Mouse (Mus musculus): ENCODE measurements around the gene Arel1. TPM values are rescaled to one million over a fixed set of nuclear protein-coding genes. Genes with fewer than 3 reads are reported as not detected.
A peak's percentile ranks its signal among the peaks of the same experiment; 100 is the strongest.

Arel1 gene
- 10 to 100 TPM; 27.0 to 28.3 (median 27.9) TPM for total RNA-seq (2022)

DNA sequence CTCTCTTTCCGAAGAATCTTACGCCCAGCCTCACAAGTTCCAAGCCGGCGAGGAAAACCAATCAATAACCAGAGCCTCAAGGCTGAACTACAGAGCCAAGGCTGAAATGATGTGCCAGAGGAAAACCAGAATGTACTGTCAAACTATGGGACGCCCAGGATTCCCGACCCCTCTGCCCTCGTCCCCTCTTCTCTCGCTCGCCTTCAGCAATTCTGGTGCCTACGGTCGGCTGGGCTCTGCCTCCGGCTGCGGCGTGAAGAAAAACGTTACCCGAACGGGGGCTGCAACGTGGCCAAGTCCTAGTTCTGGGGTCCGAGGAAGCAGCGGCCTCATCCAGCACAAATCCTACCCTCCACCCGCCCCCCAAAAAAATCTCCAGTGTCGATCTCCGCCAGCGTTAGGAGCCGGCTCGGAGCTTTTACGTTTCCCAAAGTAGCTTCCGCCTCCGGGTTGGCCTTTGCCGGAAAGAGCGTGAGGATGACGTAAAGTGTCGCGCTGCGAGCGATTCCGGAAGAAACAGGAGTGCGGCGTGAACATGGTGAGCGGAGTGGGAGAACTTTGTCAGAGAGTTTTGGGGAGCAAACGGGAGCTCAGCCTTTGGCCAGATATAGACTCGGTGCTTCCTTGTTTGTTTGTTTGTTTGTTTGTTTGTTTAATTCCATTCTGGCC lies at the start of gene Arel1, which contains the start of gene Fcf1:
Gene Arel1 (minus strand): TSS at position 473 of the 669 bp plus-strand sequence.
Gene Fcf1 (plus strand): TSS at position 470 of the 669 bp plus-strand sequence.
- peak; percentile 74 to 78 for DNase-seq (ENCODE audit: low spot score in 2 of 2)

DNA sequence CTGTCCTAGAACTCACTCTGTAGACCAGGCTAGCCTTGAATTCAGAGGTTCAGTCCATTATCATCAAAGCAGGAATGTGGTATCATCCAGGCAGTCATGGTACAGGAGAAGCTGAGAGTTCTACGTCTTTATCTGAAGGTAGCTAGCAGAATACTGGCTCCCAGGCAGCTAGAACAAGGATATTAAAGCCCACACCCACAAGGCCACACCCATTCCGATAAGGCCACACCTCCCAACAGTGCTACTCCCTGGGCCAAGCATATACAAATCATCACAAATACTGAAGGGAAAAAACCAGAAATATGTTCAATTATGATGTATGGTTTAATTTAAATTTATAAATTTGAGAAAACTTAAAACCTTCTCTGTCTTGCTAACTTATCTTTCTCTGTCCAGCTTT lies 41.5 kb upstream of the Arel1 start:
- DNase-seq (ENCODE audit: low spot score in 2 of 2): no peak

DNA sequence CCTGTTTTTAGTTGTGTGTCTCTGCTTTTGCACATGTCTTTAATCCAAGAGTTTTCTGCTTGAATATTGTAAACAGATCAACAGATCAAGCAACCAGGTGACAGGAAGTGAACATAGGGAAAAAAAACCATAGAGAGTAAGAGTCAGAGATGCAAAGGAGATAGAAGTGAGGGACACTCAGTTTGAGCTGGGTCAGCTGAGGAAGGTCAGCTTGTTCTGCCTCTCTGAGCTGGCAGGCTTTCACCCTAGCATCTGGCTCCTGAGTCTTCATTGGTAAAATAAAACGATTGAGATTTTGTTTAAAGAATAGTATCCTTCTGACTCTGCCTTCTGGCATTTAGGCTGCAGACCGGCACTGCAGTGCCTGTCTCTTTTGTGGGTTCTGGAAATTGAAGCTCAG lies 39.8 kb upstream of the Arel1 start:
- DNase-seq (ENCODE audit: low spot score in 2 of 2): no peak

DNA sequence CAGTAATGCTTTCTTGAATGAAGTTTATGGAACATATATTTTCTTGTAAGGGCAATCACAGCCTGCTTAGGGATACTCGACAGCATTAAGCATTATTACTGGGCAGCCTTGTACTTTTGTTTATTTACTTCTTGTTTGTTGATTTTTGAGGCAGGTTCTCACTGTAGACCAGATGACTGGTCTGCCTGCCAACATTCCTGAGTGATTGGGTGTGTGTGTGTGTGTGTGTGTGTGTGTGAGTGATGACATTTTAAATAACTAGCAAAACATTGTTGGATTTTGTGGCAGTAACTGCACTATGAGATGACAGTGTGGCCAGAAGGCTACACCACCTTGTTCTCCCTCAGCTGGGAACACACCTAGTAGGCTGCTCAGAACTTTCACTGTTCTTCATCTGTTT lies 39.1 kb upstream of the Arel1 start:
- DNase-seq (ENCODE audit: low spot score in 2 of 2): no peak

DNA sequence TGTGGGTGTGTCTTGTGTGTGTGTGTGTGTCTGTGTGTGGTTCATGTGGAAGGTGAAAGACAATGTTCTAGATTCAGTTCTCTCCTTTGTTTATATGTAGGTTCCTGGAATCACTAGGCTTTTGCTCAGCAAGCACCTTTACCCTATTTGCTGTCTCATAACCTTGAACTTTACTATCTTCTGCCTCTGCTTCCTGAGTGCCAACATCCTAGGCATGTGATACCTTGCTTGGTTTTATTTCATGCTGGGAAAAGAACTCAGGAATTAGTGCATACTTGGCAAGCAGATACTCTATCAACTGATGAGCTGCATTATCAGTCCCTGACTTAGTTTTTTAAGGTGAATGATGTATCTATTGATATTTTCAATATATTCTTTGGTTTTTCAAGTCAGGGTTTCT lies 36.3 kb upstream of the Arel1 start:
- DNase-seq (ENCODE audit: low spot score in 2 of 2): no peak

DNA sequence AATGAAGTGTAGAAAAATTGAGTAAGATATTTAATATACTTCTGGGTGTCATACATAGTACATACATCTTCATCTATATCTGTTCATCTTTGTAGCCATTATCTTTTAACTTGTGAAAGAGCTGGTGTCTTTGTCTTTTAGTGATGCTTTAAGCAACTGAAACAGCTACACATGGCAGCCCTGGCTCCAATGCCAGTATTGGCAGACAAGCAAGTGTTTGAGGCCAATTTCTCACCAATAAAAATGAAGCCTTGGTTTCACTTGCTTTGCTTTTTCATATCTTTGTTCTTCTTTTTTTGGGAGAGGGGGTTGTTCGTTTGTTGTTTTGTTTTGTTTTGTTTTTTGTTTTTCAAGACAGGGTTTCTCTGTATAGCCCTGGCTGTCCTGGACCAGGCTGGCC lies 35.5 kb upstream of the Arel1 start:
- DNase-seq (ENCODE audit: low spot score in 2 of 2): no peak

DNA sequence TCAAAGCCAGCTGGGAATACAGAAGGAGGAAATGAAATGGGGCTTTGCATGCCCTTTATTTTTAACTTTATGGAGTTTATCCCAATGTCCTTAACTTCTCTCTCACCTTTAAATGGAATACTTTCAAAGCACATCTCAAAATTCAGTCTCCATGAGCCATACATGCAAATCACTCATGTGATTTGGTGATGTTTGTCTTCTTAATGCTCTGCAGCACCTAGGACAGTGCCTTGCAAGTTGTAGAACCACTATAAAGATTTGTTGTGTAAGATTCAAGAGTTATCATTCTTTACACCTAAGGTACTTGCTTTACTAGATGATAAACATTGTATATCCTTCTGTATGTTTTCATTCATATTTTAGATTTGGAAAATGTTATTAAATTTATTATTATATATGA lies 28.4 kb upstream of the Arel1 start:
- DNase-seq (ENCODE audit: low spot score in 2 of 2): no peak

DNA sequence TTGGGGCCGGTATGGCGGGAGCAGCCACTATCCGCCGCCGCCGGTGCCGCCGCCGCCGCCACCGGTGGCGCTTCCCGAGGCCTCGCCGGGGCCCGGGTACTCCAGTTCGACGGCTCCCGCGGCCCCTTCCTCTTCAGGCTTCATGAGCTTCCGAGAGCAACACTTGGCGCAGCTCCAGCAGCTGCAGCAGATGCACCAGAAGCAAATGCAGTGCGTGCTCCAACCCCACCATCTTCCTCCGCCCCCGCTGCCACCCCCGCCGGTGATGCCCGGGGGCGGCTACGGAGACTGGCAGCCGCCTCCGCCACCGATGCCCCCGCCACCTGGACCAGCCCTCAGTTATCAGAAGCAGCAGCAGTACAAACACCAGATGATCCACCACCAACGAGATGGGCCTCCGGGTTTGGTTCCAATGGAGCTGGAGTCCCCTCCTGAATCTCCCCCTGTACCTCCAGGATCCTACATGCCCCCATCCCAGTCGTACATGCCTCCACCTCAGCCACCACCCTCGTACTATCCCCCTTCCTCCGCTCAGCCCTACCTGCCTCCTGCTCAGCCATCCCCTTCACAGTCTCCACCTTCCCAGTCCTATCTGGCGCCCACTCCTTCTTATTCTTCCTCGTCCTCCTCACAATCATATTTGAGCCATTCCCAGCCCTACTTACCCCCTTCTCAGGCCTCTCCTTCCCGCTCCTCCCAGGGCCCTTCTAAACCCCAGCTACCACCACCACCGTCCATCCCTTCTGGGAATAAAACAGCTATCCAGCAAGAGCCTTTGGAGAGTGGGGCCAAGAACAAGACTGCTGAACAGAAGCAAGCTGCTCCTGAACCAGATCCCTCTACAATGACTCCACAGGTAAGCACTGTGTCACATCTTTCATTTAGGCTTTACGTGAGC lies 26.1 kb upstream of the Arel1 start:
- peak in 1 of 2 experiments; percentile 39 for DNase-seq (ENCODE audit: low spot score in 2 of 2)

DNA sequence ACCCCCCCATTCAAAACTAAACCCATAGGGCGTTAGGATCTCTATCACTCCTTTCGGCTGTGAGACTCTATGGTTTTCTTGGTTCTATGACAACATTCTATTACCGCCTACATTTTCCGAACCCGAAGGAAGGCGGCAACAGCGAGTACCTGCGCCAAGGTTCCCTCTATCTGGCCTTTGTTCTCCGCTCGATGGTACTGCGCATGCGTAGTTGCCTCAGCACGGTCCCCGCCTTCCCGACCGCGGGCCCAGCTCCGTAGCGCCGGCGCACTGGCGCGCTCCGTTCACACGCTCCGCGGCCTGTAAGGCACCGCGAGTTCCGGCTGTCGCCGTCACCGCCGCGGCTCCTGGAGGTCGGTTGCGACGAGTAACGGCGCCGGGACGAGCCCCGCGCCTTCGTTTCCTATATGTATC lies 25.4 kb upstream of the Arel1 start, which contains the start of gene Ylpm1:
Gene Ylpm1 (plus strand): TSS at position 239 of the 414 bp plus-strand sequence.
- DNase-seq (ENCODE audit: low spot score in 2 of 2): peak; percentile 91 to 96

DNA sequence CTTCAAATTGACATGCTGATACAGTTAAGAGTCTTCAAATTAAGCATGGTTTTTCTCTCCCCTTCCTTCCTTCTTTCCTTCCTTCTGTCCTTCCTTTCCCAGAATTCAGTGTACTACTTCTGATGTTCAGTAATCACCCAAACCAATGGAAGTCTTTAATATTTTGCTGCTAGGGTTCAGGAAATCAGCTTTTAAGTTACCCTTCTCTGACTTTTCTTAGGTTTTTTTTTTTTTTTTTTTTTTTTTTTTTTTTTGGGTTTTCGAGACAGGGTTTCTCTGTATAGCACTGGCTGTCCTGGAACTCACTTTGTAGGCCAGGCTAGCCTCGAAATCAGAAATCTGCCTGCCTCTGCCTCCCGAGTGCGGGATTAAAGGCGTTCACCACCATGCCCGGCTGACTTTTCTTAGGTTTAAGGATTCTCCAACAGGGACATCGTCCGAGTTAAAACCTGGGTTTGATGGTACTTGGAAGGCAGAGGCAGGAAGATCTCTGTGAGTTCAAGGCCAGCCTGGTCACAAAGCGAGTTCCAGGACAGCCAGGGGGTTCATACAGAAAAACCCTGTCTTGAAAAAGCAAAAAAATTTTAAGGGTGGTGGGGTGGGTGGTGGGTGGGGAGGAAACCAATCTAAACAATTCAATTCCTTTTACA lies 24.5 kb upstream of the Arel1 start:
- no peak for DNase-seq (ENCODE audit: low spot score in 2 of 2)

DNA sequence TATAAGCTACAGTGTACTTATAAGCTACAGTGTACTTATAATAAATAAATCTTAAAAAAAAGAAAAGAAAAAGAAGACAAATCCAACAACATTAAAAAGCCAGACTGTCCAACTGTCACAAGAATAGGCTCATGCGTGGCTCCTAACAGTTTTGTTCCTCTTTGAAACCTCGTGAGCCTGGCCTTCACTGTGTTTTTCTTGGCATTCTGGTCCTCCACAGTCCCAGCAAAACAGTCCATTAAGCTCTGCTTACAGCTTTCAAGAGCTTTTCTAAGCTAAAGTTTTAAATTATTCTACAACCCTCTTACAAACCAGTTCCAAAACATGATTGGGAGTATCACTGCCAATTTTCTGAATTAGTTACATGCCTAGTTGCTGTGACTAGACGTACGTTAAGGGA lies 18.8 kb upstream of the Arel1 start:
- DNase-seq (ENCODE audit: low spot score in 2 of 2): no peak

DNA sequence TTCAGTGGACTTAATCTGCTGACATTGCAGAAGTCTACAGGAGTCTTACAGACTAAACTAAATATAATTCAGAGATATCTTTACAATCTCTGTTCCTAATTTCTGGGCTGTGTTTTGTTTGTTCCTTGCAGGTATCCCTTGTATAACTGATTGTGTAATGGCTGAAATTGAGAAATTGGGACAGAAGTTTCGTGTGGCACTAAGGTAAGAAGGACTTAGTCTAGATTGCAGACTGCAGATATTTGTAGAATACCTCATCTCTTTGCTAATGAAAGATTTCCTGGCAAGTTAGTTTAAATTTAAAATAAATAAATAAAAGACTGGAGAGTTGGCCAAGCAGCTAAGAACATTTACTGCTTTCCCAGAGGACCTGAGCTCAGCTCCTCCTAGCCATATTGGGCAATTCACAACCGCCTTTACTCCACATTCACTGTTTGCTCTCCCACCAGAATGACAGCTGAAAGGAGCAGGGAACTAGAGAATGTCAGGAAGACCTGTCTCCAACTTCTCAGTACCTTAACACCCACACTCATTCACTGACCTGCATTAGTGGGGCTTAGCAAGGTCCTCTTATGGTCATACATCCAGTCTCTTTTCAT lies 8.7 kb upstream of the Arel1 start:
- DNase-seq (ENCODE audit: low spot score in 2 of 2): no peak

DNA sequence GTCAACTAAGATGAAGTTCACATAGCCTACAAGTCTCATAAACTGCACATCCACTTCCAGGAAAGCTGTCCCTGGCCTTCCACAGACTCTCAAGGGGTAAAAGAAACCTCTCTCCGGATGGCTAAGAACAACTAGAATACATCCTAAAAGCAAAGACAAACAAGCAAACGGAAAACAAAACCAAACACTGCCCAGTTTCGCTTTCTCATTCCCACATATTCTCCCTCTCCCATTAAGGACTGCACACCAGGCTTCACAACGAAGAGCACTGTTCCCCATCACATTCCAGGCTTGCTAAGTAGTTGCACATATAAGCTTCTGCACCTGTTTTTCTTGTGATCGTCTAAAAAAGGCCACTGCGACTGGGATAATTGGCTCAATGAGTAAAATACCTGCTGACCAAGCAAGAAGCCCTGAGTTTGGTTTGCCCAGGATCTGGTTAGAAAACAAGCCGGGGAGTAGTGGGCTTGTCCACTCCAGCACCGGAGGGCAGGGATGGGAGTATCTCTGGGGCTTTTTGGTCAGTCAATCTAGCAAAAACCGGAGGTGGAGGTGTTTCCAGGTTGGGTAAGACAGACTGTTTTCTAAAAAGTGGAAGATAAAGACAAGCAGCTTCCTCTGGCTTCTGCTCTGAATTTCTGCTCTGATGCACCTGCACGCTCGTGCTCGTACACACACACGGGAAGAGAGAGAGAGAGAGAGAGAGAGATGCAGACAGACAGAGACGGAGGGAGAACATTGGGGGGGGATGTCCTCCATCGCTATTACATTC lies 858 bp downstream of the Arel1 start:
- no peak for DNase-seq (ENCODE audit: low spot score in 2 of 2)

DNA sequence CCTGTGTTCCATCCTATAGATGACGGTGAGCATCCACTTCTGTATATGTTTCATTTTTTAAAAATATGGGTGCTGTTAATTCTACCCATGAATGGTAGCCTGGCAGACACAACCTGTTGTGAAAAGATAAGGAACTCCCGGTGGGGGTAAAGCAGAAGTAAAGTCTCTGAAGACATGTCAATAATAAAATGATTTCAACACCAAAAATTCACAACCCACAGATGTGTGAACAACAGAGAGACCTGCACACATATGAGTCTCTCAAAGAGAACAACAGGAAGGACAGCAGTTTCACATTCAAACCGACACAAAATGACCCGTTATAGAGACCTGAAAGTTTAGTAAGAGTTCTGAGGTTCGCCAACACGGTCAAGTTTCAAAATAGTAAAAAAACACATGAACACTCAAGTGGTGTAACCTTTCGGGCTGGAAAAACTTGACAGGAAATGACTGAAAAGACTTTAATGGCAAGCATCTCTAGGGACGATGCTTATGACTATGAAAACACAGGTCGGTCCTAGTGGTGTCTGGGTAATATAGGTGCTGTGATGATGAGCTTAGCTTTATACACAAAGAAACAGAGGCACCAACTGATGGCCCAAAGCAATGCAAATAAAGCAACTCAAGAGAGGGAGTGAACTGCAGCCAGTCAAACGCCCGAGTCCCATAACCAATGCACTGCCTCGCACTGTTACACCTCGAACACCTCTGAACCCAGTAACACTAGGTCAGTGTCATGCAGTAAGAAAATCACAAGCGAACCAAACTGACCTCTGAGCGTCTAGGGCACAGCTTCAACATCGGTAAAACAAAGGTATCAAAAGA lies 1.7 kb downstream of the Arel1 start:
- no peak for DNase-seq (ENCODE audit: low spot score in 2 of 2)

DNA sequence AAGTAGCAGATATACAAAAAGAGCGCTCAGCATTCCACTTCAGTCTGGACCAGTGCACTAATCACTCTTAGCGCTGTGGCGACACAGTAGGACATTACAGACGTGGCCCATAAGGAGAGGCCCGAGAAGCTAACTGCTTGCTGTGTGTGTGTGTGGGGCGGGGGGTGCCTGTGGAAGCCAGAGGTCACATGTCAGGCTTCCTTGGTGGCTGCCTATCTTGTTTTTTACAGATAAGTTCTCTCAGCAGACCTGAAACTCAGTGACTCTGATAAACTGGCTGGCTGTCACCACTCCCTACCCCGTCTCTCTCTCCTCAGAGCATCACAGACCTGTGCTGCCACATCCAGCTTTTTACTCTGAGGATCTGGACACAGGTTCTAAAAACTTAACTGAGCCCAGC lies 8.1 kb downstream of the Arel1 start:
- no peak for DNase-seq (ENCODE audit: low spot score in 2 of 2)

DNA sequence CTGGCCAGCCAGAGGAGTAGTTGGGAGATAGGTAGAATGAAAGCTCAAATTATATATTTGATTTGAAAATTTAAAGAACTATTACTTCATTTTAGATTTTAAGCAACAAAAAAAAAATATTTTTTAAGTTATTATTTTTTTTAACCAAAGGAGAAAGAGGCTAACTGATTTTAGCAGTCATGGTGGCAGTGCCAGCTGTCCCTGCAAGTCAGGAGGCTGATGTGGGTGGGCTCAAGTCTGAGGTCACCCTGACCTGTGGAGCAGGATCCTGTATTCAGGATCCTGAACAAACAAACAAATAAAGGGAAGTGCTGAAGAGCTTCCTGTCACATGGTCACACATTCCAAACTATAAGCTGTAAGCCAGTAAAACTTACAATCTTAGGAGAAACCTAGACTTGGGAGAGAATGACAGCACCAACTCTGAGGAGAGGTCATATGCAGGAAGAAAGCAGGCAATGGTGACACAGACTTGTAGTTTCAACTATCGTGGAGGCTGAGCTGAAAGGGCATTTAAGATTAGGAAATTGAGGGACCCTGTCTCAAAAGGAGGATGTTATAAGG lies 11.8 kb downstream of the Arel1 start:
- DNase-seq (ENCODE audit: low spot score in 2 of 2): no peak

DNA sequence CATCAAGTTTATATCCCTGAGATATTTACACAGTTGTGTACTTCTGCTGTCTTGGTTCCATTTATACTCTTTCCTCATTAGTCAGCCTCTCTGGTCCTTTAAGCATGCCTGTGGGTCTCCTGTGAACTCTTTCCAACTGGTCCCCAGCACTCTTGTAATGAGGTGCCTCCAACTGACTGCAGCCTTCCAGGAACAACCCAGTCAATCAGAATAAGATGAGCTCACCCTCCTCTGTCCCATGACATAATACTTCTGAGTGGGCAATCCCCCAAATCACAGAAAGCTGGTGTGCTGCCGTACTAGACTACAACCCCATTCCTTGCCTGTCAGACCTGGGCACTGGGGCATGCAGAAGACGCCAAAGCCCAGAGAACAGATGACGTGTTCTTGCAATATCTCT lies 14.4 kb downstream of the Arel1 start:
- no peak for DNase-seq (ENCODE audit: low spot score in 2 of 2)

DNA sequence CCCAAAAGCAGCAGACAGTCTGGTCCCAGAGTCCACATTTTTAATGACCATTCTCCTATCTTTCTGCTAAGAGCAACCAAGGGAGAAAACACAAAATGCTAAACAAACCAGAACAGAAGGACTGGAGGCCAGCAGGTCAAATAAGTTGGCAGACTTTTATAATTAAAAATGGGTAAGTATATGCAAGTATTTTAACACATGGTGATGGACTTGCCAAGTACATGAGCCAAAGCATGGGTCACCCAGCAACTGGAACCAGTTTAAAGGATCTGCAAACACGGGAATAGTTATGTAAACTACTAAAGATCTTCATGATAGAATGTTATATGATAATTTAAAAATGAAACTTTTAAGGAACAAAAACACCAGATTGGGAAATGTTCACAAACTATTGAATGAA lies 18.3 kb downstream of the Arel1 start:
- no peak for DNase-seq (ENCODE audit: low spot score in 2 of 2)

DNA sequence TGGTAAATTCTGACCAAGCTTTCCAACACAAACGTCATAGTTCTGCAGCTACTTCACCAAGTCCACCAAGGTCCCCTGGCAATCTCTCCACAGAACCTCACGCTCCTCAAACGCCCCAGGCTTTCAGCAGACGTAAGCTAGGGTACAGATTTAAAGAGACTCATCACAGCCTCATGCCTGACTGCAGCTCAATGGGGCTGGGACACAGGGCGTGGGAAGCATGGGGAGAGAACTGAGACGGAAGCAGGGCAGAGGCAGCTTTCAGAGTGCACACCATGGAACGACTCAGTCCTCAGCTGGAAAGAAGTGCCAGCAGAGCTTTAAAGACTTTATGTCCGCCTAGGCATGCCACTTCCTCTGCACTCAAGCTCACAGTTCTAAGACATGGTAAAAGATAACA lies 19.2 kb downstream of the Arel1 start:
- no peak for DNase-seq (ENCODE audit: low spot score in 2 of 2)

DNA sequence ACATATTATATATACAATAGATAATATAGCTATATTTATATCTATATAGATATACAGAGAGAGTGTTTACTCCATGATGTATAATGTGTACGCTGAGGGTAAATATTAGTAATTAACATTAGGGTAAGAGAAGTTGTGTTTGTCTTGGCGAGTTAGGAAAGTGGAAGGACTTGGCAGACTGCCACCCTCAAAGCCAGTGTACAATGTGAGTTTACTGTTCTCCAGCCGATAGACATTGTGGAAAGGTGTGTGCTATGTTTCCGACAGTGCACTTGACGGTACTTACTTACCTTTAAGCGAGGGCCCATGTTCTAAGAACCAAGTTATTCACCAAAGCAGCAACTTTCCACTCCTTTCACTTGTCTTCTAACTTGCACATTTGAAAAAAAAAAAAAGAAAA lies 19.9 kb downstream of the Arel1 start:
- DNase-seq (ENCODE audit: low spot score in 2 of 2): no peak
